In the genomic region with DNA sequence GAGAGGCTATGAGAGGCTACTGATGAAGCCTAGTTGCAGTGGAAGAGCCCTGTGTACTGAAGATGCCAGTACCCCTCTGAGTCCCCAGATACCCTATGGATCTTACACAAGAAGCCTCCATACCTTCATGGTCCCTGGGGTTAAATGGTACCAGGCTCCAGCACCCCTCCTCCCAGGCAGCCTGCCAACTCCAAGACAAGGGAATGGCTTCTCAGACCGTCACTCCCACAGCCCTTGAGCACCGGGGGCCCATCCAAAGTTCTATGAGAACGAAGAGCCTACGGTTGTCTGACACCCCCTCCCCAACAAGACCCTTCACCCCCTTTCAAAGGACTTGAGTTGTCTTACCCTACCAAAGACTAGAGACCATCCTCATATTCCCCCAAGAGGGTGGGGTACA, we compare ENCODE assay signal across 27 mouse cellular contexts. TPM values are rescaled to one million over a fixed set of nuclear protein-coding genes. Genes with fewer than 3 reads are reported as not detected.
DNase-seq lines count a peak whose midpoint lies in the region; ATAC-seq lines count a peak whose summit lies in the region.
"Had no signal": no experiment of that assay in that cellular context is flagged by ENCODE, and none has a peak within 500 bp of the region (broad histone marks: within the 10 kb centered on the region; RNA-seq: fewer than 3 reads in every experiment).

No protein-coding gene starts in this region.

- peak; percentile 74 for DNase-seq in cerebellum, adult 9-11 months
- DNase-seq in right cerebral cortex, postnatal 4 days = peak; percentile 7
- no peak for DNase-seq in right cerebral cortex, adult 18-20 months
- no peak for DNase-seq in thymus, adult 18-20 months
- DNase-seq: adrenal gland, postnatal 10 days; cerebellum, adult 18-20 months; embryo, embryonic 11 days; gastrocnemius, postnatal 10 days; heart, postnatal 10 days; kidney, adult 11 months; kidney, postnatal 14 days; liver, postnatal 0 days; lung, postnatal 36 days; thymus, adult 2 months; thymus, postnatal 36 days had no signal

- H3K9ac ChIP-seq in hindbrain, embryonic 13.5 days = peak overlapping the region; percentile 9; the same call in 1 of the 2 replicates
- H3K9ac ChIP-seq in hindbrain, embryonic 16.5 days (ENCODE audit: low read depth, low read length) = no peak overlapping the region
- H3K9ac ChIP-seq: embryonic facial prominence, embryonic 13.5 days; heart, embryonic 13.5 days; limb, embryonic 12.5 days; liver, postnatal 0 days; midbrain, embryonic 12.5 days had no signal

- peaks cover 33% of the 10 kb centered on the region for H3K4me1 ChIP-seq in hindbrain, embryonic 13.5 days (replicated peaks)
- peaks cover 19% of the 10 kb centered on the region for H3K4me1 ChIP-seq in hindbrain, embryonic 16.5 days (ENCODE audit: control insufficient read depth, insufficient read depth, low read depth, low read length)

- H3K4me3 ChIP-seq in hindbrain, embryonic 13.5 days = no peak overlapping the region
- no peak overlapping the region for H3K4me3 ChIP-seq in hindbrain, embryonic 16.5 days (ENCODE audit: low read length)
- H3K4me3 ChIP-seq: embryonic facial prominence, embryonic 13.5 days; erythroblast, embryonic 14.5 days; limb, embryonic 12.5 days; midbrain, embryonic 12.5 days had no signal

- H3K9me3 ChIP-seq in hindbrain, embryonic 13.5 days = no peaks in the 10 kb centered on the region
- no peaks in the 10 kb centered on the region for H3K9me3 ChIP-seq in hindbrain, embryonic 16.5 days (ENCODE audit: control insufficient read depth, low read length)
- H3K9me3 ChIP-seq: embryonic facial prominence, embryonic 13.5 days; heart, embryonic 13.5 days; limb, embryonic 12.5 days; midbrain, embryonic 12.5 days had no signal

- peaks cover 45% of the 10 kb centered on the region for H3K36me3 ChIP-seq in hindbrain, embryonic 13.5 days
- H3K36me3 ChIP-seq in hindbrain, embryonic 16.5 days (ENCODE audit: control insufficient read depth, insufficient read depth, low read length) = peaks cover 3% of the 10 kb centered on the region; the same call in 1 of the 2 replicates

- no peak overlapping the region for H3K27ac ChIP-seq in hindbrain, embryonic 13.5 days
- no peak overlapping the region for H3K27ac ChIP-seq in hindbrain, embryonic 16.5 days (ENCODE audit: low read depth, low read length)
- H3K27ac ChIP-seq: embryonic facial prominence, embryonic 13.5 days; heart, embryonic 13.5 days; limb, embryonic 12.5 days; midbrain, embryonic 12.5 days; stomach, postnatal 0 days had no signal

- 0 out of 2 replicates have a peak overlapping the region, but pooled peaks have one; percentile 99 for H3K4me2 ChIP-seq in hindbrain, embryonic 13.5 days
- H3K4me2 ChIP-seq in hindbrain, embryonic 16.5 days (ENCODE audit: low read length) = no peak overlapping the region

- H3K27me3 ChIP-seq in hindbrain, embryonic 13.5 days = no peaks in the 10 kb centered on the region
- H3K27me3 ChIP-seq in hindbrain, embryonic 16.5 days (replicated peaks; ENCODE audit: control insufficient read depth, insufficient read depth, low read length) = no peaks in the 10 kb centered on the region
- H3K27me3 ChIP-seq: embryonic facial prominence, embryonic 13.5 days; heart, embryonic 13.5 days; limb, embryonic 12.5 days; midbrain, embryonic 12.5 days; Patski had no signal

- ATAC-seq in cerebellum, adult (ENCODE audit: insufficient number of reproducible peaks, low FRiP score, low TSS enrichment) = no peak
- no peak for ATAC-seq in hindbrain, embryonic 13.5 days (ENCODE audit: low FRiP score)
- ATAC-seq in hindbrain, embryonic 16.5 days = no peak
- ATAC-seq: forebrain, embryonic 16.5 days; liver, postnatal 0 days; Patski had no signal

- 86% methylated on average over 4 of the region's 4 CpGs for WGBS in hindbrain, embryonic 13.5 days
- WGBS in hindbrain, embryonic 16.5 days = 88% methylated on average over 4 of the region's 4 CpGs

RNA-seq across cellular contexts. Expression of a gene that starts 2.3 kb away (rescaled TPM):
- 41.5 and 43.9 TPM in 2 replicates for polyA plus RNA-seq in hindbrain, embryonic 13.5 days (2015; fragmentation: Nextera tagmentation; extraction: Ambion mirVana)
- polyA plus RNA-seq in hindbrain, embryonic 16.5 days (2015; fragmentation: Nextera tagmentation; extraction: Ambion mirVana) = 36.6 and 41.9 TPM in 2 replicates

RNA-seq across cellular contexts. Expression of a gene that starts 14.1 kb away (rescaled TPM):
- polyA plus RNA-seq in hindbrain, embryonic 13.5 days (2015; fragmentation: Nextera tagmentation; extraction: Ambion mirVana) = 8.0 and 8.1 TPM in 2 replicates
- polyA plus RNA-seq in hindbrain, embryonic 16.5 days (2015; fragmentation: Nextera tagmentation; extraction: Ambion mirVana) = 8.0 and 9.0 TPM in 2 replicates

RNA-seq across cellular contexts. Expression of a gene that starts 15.0 kb away (rescaled TPM):
- 333 and 336 TPM in 2 replicates for polyA plus RNA-seq in hindbrain, embryonic 13.5 days (2015; fragmentation: Nextera tagmentation; extraction: Ambion mirVana)
- polyA plus RNA-seq in hindbrain, embryonic 16.5 days (2015; fragmentation: Nextera tagmentation; extraction: Ambion mirVana) = 314 and 364 TPM in 2 replicates

RNA-seq across cellular contexts. Expression of a gene that starts 44.1 kb away (rescaled TPM):
- polyA plus RNA-seq in hindbrain, embryonic 13.5 days (2015; fragmentation: Nextera tagmentation; extraction: Ambion mirVana) = 0.13 and 0.17 TPM in 2 replicates
- 0.13 and 0.27 TPM in 2 replicates for polyA plus RNA-seq in hindbrain, embryonic 16.5 days (2015; fragmentation: Nextera tagmentation; extraction: Ambion mirVana)
- polyA plus RNA-seq: embryonic facial prominence, embryonic 13.5 days; lung, embryonic 16.5 days had no signal

Comparison
In these comparisons a context has a peak if more than half of its experiments do, and no peak if none do; other contexts are left out.
1. DNase-seq: peak in cerebellum, adult 9-11 months (single experiment) and right cerebral cortex, postnatal 4 days (single experiment); none in right cerebral cortex, adult 18-20 months (single experiment) and thymus, adult 18-20 months (0 of 2).